Mouse (Mus musculus) liver, embryonic 14.5 days (tissue): Measurements from ENCODE around the gene Phip.

Source experiments
- CTCF ChIP-seq: IDR thresholded peaks from 2 replicates; pipeline ENCODE4 v1.5.1; 2016; ENCODE audit warnings: antibody characterized with exemption, low read depth, control low read depth
- EP300 ChIP-seq: IDR thresholded peaks from 2 replicates; pipeline ENCODE4 v1.6.1; 2016; ENCODE audit warnings: antibody characterized with exemption, low read depth

DNA sequence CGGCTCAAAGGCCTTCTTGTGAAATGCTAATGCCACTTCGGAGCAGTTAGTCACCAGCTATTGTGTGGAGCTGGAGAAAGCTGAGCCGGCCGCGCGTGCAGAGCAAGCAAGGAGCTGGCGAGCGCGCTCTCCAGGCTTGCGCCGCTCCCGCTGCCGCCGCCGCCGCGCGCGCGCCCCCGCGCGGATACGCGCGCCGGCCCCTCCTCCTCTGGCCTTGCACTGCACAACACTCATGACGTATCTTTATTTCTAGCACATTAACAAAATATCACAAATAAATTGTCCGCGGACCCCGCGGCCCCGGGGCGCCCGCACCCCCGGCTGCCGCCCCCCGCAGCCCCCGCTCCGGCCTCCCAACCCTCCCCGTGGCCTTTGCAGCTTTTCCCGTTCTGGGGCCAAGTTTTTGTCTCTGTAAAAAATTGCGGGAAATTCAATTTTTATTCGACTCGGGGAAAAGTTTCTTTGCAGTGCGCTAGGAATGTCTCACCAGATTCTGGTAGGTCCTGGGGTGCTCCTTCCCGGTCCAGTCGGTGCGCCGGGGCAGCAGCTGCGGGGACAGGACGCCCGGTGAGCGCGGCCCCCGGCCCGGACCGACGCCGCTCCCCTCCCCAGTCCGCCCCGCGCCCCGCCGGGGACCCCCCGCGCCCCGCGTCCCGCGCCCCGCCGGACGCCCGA is 992 bp downstream of the Phip start:
- TF ChIP-seq EP300 = no peak
- TF ChIP-seq CTCF = no peak
